Mouse (Mus musculus) ovary, adult 2 months (tissue): ENCODE results near the gene Spag16. TPM values are rescaled to one million over a fixed set of nuclear protein-coding genes. Genes with fewer than 3 reads are reported as not detected.

Source experiments
- polyA plus RNA-seq: library from polyadenylated mRNA; depleted of rRNA; stranded (reverse); fragments of >200 nt; gene quantifications from 2 replicates; pipeline ENCODE4 v1.2.3, GENCODE M21; 2012; rRNA removed

The Spag16 gene
- polyA plus RNA-seq = 2.0 and 2.3 TPM in 2 replicates

GRCm38 (mm10) chr1:69826806-69827703 lies at the start of gene Spag16:
Gene Spag16 (plus strand): TSS chr1:69826970.

GRCm38 (mm10) chr1:70725655-70726066 lies 898.9 kb downstream of the Spag16 start, which contains the start of gene Vwc2l:
Gene Vwc2l (plus strand): TSS chr1:70725715.

Other genes with a start within 250 kb of the Spag16 start
- gene Ikzf2, start 139.7 kb upstream of the Spag16 start, polyA plus RNA-seq = 1.0 and 1.6 TPM in 2 replicates